Mouse (Mus musculus) CH12.LX (cell line): ENCODE measurements around the gene Luzp2.

ENCODE experiments used
- MYC ChIP-seq: IDR thresholded peaks from 2 replicates; pipeline ENCODE4 v1.6.1; 2011; ENCODE audit warnings: low read depth, mild to moderate bottlenecking, improper control_type of control experiment, low read length
- RAD21 ChIP-seq: IDR thresholded peaks from 2 replicates; pipeline ENCODE4 v1.6.1; 2011; ENCODE audit warnings: low read depth, mild to moderate bottlenecking, low read length, improper control_type of control experiment, moderate library complexity
- ZNF384 ChIP-seq: IDR thresholded peaks from 2 replicates; pipeline ENCODE4 v1.6.1; 2012; ENCODE audit warnings: low read depth, low read length, improper control_type of control experiment, inconsistent platforms

DNA sequence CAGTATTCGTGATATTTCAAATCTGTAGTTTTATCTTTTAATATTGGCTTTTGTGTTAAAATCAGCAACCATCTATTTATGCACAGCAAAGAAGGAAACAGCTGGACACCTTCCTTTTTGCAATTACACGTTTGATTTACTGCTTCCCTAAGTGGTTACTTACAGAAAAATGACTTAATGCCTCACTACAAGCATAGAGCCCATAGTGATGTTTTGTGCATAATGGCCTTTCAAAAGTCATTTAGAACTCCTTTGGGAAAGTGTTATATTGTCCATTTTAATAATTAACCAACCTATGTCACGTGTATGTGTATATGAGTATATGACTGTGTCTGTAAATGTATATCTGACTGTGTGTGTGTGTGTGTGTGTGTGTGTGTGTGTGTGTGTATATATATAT is 63.3 kb downstream of the Luzp2 start:
- TF ChIP-seq ZNF384 (no peak), MYC (no peak), RAD21 (no peak)
